Mouse (Mus musculus): ENCODE data around the gene Phf23.

GRCm38 (mm10) chr11:69991711-69992110 is 3.9 kb upstream of the Phf23 start:
- TF ChIP-seq CTCF (conservative IDR thresholded peaks at IDR 0.05; ENCODE audit: low read length), result no peak
- no peak for TF ChIP-seq NANOG (IDR thresholded peaks at IDR 0.05; ENCODE audit: borderline replicate concordance, low read length)
- no peak for TF ChIP-seq POU5F1 (IDR thresholded peaks at IDR 0.05; ENCODE audit: borderline replicate concordance, low read length)

Measured in E14TG2a.4 (cell line).